Mouse (Mus musculus) heart, adult 2 months (tissue): Measurements from ENCODE around the gene Bik. TPM values are rescaled to one million over a fixed set of nuclear protein-coding genes. Genes with fewer than 3 reads are reported as not detected.

Experiments used
- DNase-seq, 2 experiments: peaks; one replicate each; pipeline ENCODE4 v3.0.0; 2021
- H3K27ac ChIP-seq: fragments of 200-600 bp; 2 replicates; pipeline ENCODE4 v1.8.1; 2022
- H3K27me3 ChIP-seq: fragments of 200-500 bp; 2 replicates; pipeline ENCODE4 v1.6.1; 2012; ENCODE audit warnings: mild to moderate bottlenecking, low read length, inconsistent platforms, mixed read lengths; ENCODE audit not compliant: control insufficient read depth, insufficient read depth
- H3K36me3 ChIP-seq: fragments of 200-500 bp; 2 replicates; pipeline ENCODE4 v1.6.1; 2012; ENCODE audit warnings: low read length, inconsistent platforms; ENCODE audit not compliant: control insufficient read depth, insufficient read depth
- H3K4me1 ChIP-seq: fragments of 200-500 bp; 2 replicates; pipeline ENCODE4 v1.6.1; 2011; ENCODE audit warnings: low read length; ENCODE audit not compliant: control insufficient read depth, insufficient read depth
- H3K4me3 ChIP-seq: fragments of 200-600 bp; 2 replicates; pipeline ENCODE4 v1.8.1; 2022
- H3K79me2 ChIP-seq: fragments of 200-500 bp; replicated peaks from 2 replicates; pipeline ENCODE4 v1.6.1; 2012; ENCODE audit warnings: mild to moderate bottlenecking, inconsistent platforms, low read length, moderate library complexity, mixed read lengths; ENCODE audit not compliant: control insufficient read depth, insufficient read depth
- H3K9ac ChIP-seq: fragments of 200-500 bp; 2 replicates; pipeline ENCODE4 v1.6.1; 2012; ENCODE audit warnings: low read depth, mild to moderate bottlenecking, control low read depth, inconsistent platforms, low read length, mixed read lengths
- CTCF ChIP-seq: fragments of 200-600 bp; IDR thresholded peaks from 2 replicates; pipeline ENCODE4 v1.8.1; 2022; ENCODE audit warnings: antibody characterized with exemption, mild to moderate bottlenecking, moderate library complexity
- EP300 ChIP-seq: fragments of 200-500 bp; IDR thresholded peaks from 2 replicates; pipeline ENCODE4 v1.6.1; 2011; ENCODE audit warnings: low read depth, low read length, control low read depth; ENCODE audit not compliant: insufficient read depth
- POLR2A ChIP-seq: fragments of 200-500 bp; IDR thresholded peaks from 2 replicates; pipeline ENCODE4 v1.6.1; 2011; ENCODE audit warnings: mild to moderate bottlenecking, low read depth, low read length, control low read depth; ENCODE audit not compliant: insufficient read depth
- WGBS: fragments of 180-500 bp; shearing (Covaris S2); methylation state at CpG from one replicate; pipeline ENCODE4 v1.1.7; 2018; 5-methylcytosine and 5-hydroxymethylcytosine counted together
- intact Hi-C: fragments of 180-260 bp; cut with DNase I; formaldehyde crosslinking; loops from one replicate; pipeline ENCODE4 v1.15.1; 2025
- microRNA-seq, 2 experiments: library from miRNA; unstranded; fragments of <30 nt; microRNA quantifications; one replicate each; pipeline ENCODE4 v1.2.0; 2021
- polyA plus RNA-seq: library from polyadenylated mRNA; depleted of rRNA; stranded (reverse); fragments of >200 nt; gene quantifications from 2 replicates; pipeline ENCODE4 v1.2.3, GENCODE M21; 2012; rRNA removed
- total RNA-seq, 2 experiments: library from RNA; stranded (reverse); gene quantifications; 2 replicates each; pipeline ENCODE4 v1.2.3; 2021

Bik gene
- total and polyA plus RNA-seq, 3 experiments, result 8.3 to 11.7 (median 10.9) TPM

GRCm38 (mm10) chr15:83590841-83591240 is 64.2 kb downstream of the Bik start:
- 93% methylated on average over 4 of the region's 4 CpGs for WGBS
- Histone ChIP-seq H3K27me3 (no peaks in the 10 kb centered on the region), H3K4me1 (peaks cover 3% of the 10 kb centered on the region; the same call in 1 of the 2 replicates), H3K4me3 (no peak overlapping the region), H3K27ac (no peak overlapping the region), H3K9ac (no peak overlapping the region), H3K36me3 (no peaks in the 10 kb centered on the region), H3K79me2 (no peaks in the 10 kb centered on the region)
- no peak for TF ChIP-seq CTCF
- no peak for TF ChIP-seq EP300
- TF ChIP-seq POLR2A, result no peak
- intact Hi-C loops, result no loop called here
- DNase-seq, result no peak

GRCm38 (mm10) chr15:83591758-83592157 is 65.1 kb downstream of the Bik start:
- Histone ChIP-seq H3K79me2 (no peaks in the 10 kb centered on the region), H3K36me3 (no peaks in the 10 kb centered on the region), H3K27ac (no peak overlapping the region), H3K4me1 (peaks cover 3% of the 10 kb centered on the region; the same call in 1 of the 2 replicates), H3K9ac (no peak overlapping the region), H3K4me3 (no peak overlapping the region), H3K27me3 (no peaks in the 10 kb centered on the region)
- no peak for TF ChIP-seq POLR2A
- intact Hi-C loops, result no loop called here
- WGBS, result 81% methylated on average over 6 of the region's 6 CpGs
- no peak for DNase-seq

GRCm38 (mm10) chr15:83592260-83593188 is 65.9 kb downstream of the Bik start:
- 65% methylated on average over 8 of the region's 8 CpGs for WGBS
- intact Hi-C loops, result no loop called here
- no peak overlapping the region for H3K4me3 ChIP-seq
- TF ChIP-seq CTCF (no peak), EP300 (no peak), POLR2A (no peak)
- H3K9ac ChIP-seq, result no peak overlapping the region
- H3K27me3 ChIP-seq, result no peaks in the 10 kb centered on the region
- H3K4me1 ChIP-seq, result peaks cover 3% of the 10 kb centered on the region; the same call in 1 of the 2 replicates
- no peak for DNase-seq
- H3K36me3 ChIP-seq, result no peaks in the 10 kb centered on the region
- H3K79me2 ChIP-seq, result no peaks in the 10 kb centered on the region
- no peak overlapping the region for H3K27ac ChIP-seq

GRCm38 (mm10) chr15:83593189-83593585 is 66.5 kb downstream of the Bik start:
- Histone ChIP-seq H3K4me1 (peaks cover 3% of the 10 kb centered on the region; the same call in 1 of the 2 replicates), H3K9ac (no peak overlapping the region), H3K27me3 (no peaks in the 10 kb centered on the region), H3K4me3 (no peak overlapping the region), H3K36me3 (no peaks in the 10 kb centered on the region), H3K79me2 (no peaks in the 10 kb centered on the region), H3K27ac (no peak overlapping the region)
- no peak for DNase-seq
- TF ChIP-seq EP300 (no peak), POLR2A (no peak), CTCF (no peak)
- intact Hi-C loops, result no loop called here

- no peak for DNase-seq
- 27% methylated on average over 19 of the region's 19 CpGs for WGBS
- no peaks in the 10 kb centered on the region for H3K79me2 ChIP-seq
- no peaks in the 10 kb centered on the region for H3K27me3 ChIP-seq
- TF ChIP-seq EP300 (no peak), CTCF (no peak), POLR2A (no peak)
- peaks cover 3% of the 10 kb centered on the region; the same call in 1 of the 2 replicates for H3K4me1 ChIP-seq
- no peaks in the 10 kb centered on the region for H3K36me3 ChIP-seq
- peak overlapping the region; percentile 90 for H3K9ac ChIP-seq
- H3K27ac ChIP-seq, result no peak overlapping the region; the same call in 1 of the 2 replicates
- peak overlapping the region; percentile 87 for H3K4me3 ChIP-seq
- intact Hi-C loops, result no loop called here
Observed at GRCm38 (mm10) chr15:83593702-83594512, 67.2 kb downstream of the Bik start.

Small RNA genes within 50 kb of the gene (microRNA-seq; reads per million reads assigned to microRNA genes)
- gene Gm24575, result 0 reads per million in 2 experiments

Other genes with a start within 250 kb of the Bik start
- 1 to 10 TPM; 9.6 to 9.8 TPM for gene Arfgap3, start 176.6 kb upstream of the Bik start, total RNA-seq
- 12.2 and 13.1 TPM in 2 replicates for gene Arfgap3, start 176.6 kb upstream of the Bik start, polyA plus RNA-seq
- gene Pacsin2, start 62.3 kb upstream of the Bik start, total RNA-seq, result 100 to 1,000 TPM; 200 to 246 TPM
- 111 and 169 TPM in 2 replicates for gene Pacsin2, start 62.3 kb upstream of the Bik start, polyA plus RNA-seq
- gene Ttll1, start 16.0 kb upstream of the Bik start, total RNA-seq, result 10 to 100 TPM; 52.1 to 62.9 TPM
- 37.6 and 41.3 TPM in 2 replicates for gene Ttll1, start 16.0 kb upstream of the Bik start, polyA plus RNA-seq
- 10 to 100 TPM; 61.2 to 61.8 TPM for gene Tspo, start 36.7 kb downstream of the Bik start, total RNA-seq
- gene Tspo, start 36.7 kb downstream of the Bik start, polyA plus RNA-seq, result 101 and 154 TPM in 2 replicates
- 10 to 100 TPM; 38.7 to 40.8 TPM for gene Mcat, start 36.9 kb downstream of the Bik start, total RNA-seq
- gene Mcat, start 36.9 kb downstream of the Bik start, polyA plus RNA-seq, result 32.2 and 41.4 TPM in 2 replicates
- 1 to 10 TPM; 4.5 to 5.5 TPM for gene Ttll12, start 68.3 kb downstream of the Bik start, total RNA-seq
- gene Ttll12, start 68.3 kb downstream of the Bik start, polyA plus RNA-seq, result 9.9 and 10.6 TPM in 2 replicates
- gene Scube1, start 198.2 kb downstream of the Bik start, total RNA-seq, result 1 to 10 TPM in 1 of 2 experiments, under 1 TPM in 1; 0.65 to 1.3 TPM
- 2.2 and 3.0 TPM in 2 replicates for gene Scube1, start 198.2 kb downstream of the Bik start, polyA plus RNA-seq